Mouse (Mus musculus): ENCODE measurements around the gene Rcn1.

GRCm38 (mm10) chr2:105391414-105391784 lies 7.7 kb downstream of the Rcn1 start:
- TF ChIP-seq CTCF (IDR thresholded peaks at IDR 0.05; ENCODE audit: low read depth, low read length) = no peak
- no peak for TF ChIP-seq EP300 (IDR thresholded peaks at IDR 0.05; ENCODE audit: insufficient read depth, low read depth, low read length)
- no peak for TF ChIP-seq POLR2A (IDR thresholded peaks at IDR 0.05; ENCODE audit: insufficient read depth, low read length)
